Mouse (Mus musculus): ENCODE data around the gene Lat2. TPM values are rescaled to one million over a fixed set of nuclear protein-coding genes. Genes with fewer than 3 reads are reported as not detected.
"Not testable (repeated sequence)": the region's sequence is repeated elsewhere in the genome, so short reads cannot be mapped to it uniquely, and the experiment has no call there.

The Lat2 gene
- total RNA-seq (2021), result 1 to 10 TPM; 2.2 to 3.0 TPM
- long read RNA-seq, experiment 1, partial matches to known transcripts, result 0 of 3 reads
- long read RNA-seq, experiment 1, other reads (novel, unspliced or antisense), result 3 of 3 reads
- long read RNA-seq, experiment 2, partial matches to known transcripts, result 0 of 2 reads
- long read RNA-seq, experiment 2, other reads (novel, unspliced or antisense), result 0 of 2 reads

DNA sequence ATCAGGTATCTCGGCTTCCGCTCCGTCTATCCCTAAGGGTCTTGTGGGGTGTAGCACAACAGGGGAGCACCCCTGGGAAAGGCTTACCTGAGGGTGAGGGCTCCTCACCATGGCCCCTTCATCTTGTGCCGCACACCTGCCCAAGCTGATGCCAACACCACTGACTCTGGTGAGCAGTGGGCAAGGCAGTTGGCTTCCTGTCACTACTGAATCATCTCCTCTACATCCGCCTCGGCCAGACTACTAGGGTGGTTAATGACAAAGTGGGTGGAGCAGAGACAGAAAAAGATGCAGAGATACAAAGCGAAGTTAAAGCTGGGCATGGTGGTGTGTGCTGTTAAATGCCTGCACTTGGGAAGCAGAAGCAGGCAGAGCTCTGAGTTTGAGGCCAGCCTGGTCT is at the start of gene Lat2:
Gene Lat2, minus strand, starts transcription at position 224 of the 400 bp plus-strand sequence.
- peak within 1 kb of the TSS; percentile 44 for H3K27ac ChIP-seq
- TF ChIP-seq CTCF (conservative IDR thresholded peaks at IDR 0.05), result no peak
- no peak for DNase-seq (ENCODE audit: low spot score in 2 of 2)
- H3K4me3 ChIP-seq, result no peak within 1 kb of the TSS

DNA sequence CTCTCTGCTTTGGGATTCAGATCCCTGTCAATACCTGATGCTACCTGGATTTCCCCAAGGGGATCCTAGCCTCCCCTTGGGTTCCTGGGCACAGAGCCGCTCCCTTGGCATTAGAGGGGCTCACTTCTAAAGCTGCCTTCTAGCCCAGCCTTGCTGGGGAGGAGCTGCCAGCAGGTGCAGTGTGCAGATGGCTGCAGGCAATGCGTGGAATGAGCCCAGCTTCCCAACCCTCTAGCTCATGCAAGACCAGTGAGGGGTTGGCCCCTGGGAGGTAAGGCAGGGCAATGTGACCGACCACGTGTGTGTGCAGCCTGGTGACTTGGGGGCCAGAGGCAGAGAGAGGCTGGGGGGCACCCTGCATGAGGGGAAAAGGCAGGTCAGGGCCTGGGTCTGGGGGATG is 41.9 kb upstream of the Lat2 start:
- no peak for DNase-seq (ENCODE audit: low spot score in 2 of 2)
- no peak for TF ChIP-seq CTCF (conservative IDR thresholded peaks at IDR 0.05)
- H3K4me3 ChIP-seq, result no peak overlapping the region
- no peak overlapping the region for H3K27ac ChIP-seq

DNA sequence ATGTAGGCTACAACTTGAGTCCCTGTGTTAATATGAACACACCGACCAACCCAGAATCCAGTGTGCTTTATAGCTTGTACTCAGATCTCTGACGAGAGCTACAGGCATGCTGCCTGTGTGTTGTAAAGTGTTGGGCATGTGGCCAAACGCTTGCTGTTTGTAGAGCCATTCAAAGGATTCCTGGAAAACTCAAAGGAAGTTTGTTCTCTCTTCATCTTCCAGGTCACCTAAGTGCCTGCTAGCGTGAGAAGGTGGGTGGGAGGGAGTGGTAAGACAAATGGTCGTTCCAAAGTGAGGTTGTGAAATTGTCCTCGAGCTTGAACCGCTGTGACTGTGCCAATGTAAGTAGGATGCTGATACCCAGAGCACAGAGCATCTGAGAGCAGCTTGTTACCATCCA is 37.2 kb upstream of the Lat2 start:
- DNase-seq (ENCODE audit: low spot score in 2 of 2), result no peak
- no peak overlapping the region for H3K27ac ChIP-seq
- no peak for TF ChIP-seq CTCF (conservative IDR thresholded peaks at IDR 0.05)
- no peak overlapping the region for H3K4me3 ChIP-seq

DNA sequence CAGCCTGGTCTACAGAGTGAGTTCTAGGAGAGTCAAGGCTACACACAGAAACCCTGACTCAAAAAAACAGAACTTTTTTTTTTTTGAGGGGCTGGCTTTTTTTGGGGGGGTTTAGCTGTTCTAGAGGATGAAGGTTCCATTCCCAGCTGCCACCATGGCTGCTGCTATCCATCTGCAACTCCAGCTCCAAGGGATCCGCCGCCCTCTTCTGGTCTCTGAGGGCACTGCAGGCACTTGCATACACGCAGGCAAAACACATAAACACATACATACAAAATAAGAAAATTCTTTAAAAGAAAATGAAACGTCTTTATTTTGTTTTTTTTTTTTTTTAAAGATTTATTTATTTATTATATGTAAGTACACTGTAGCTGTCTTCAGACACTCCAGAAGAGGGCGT is 36.1 kb upstream of the Lat2 start:
- no peak overlapping the region for H3K4me3 ChIP-seq
- TF ChIP-seq CTCF (conservative IDR thresholded peaks at IDR 0.05), result peak; percentile 74
- H3K27ac ChIP-seq, result no peak overlapping the region
- DNase-seq (ENCODE audit: low spot score in 2 of 2), result peak in 1 of 2 experiments; percentile 49

DNA sequence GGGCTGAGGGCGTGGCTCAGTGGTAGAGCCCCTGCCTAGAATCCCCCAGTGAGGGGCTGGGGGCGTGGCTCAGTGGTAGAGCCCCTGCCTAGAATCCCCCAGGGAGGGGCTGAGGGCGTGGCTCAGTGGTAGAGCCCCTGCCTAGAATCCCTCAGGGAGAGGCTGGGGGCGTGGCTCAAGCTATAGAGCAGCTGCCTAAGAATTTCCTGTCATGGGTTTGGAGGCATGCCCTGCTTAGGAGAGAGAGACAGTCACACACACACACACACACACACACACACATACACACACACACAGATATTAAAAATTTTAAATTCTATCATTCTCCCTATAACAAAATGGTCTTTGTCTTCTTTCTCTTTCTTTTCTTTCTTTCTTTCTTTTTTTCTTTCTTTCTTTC is 34.2 kb upstream of the Lat2 start:
- H3K27ac ChIP-seq; DNase-seq (ENCODE audit: low spot score in 2 of 2); H3K4me3 ChIP-seq: not testable (repeated sequence)

DNA sequence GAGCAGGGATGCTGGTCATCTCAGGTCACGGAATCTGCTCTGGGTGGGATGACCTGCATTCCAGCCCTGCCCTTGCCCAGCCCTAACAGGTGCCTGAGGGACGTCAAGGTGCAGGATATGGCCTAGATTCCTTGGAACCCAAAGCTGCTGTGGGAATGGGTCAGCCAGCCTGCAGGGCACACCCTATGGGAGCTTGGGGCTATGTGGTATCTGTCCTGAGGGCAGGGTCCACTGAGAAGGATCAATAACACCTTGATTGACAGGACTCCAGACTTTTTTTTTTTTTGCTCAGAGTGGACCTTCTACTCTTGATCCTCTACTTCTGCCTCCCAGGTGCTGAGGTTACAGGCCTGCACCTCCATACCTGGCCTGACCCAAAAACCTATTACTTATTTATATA is 32.6 kb upstream of the Lat2 start:
- DNase-seq (ENCODE audit: low spot score in 2 of 2), result no peak
- no peak overlapping the region for H3K4me3 ChIP-seq
- TF ChIP-seq CTCF (conservative IDR thresholded peaks at IDR 0.05), result no peak
- no peak overlapping the region for H3K27ac ChIP-seq

DNA sequence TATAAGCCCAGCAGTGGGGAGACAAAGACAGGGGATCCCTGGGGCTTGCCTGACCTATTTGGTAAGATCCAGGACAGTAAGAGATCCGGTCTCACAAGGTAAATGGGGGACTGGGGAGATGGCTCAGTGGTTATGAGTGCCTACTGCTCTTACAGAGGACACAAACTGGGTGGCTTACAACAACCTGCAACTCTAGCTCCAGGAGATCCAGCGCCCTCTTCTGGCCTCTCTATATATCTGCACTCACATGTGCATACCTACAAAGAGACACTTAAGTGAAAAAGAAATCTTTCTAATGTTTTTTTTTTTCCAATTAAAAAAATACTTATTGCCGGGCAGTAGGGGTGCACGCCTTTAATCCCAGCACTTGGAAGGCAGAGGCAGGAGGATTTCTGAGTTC is 31.6 kb upstream of the Lat2 start:
- no peak overlapping the region for H3K4me3 ChIP-seq
- TF ChIP-seq CTCF (conservative IDR thresholded peaks at IDR 0.05), result peak; percentile 31
- no peak for DNase-seq (ENCODE audit: low spot score in 2 of 2)

DNA sequence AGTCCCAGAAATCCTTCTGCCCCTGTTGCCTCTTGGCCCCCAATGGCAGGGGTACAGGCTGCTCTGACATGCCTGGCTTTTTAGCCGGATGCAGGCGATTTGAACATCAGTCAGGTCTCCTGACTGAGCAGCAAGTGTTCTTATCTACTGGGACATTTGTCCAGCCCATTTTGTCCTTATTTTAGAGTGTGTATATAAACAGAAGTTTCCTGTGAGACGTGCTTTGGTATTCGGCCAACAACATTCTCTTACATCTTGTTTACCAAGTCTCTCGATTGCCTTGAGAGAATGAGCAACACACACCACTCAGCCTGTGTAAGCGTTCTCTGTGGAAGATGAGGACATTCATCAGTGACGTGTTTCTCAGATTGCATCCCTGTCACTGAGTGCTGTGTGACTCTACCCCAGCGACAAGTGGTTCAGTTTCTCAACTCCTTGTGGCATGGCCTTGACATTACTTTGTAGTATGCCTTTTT is 29.9 kb upstream of the Lat2 start:
- peak overlapping the region; percentile 65; the same call in 1 of the 2 replicates for H3K27ac ChIP-seq
- no peak overlapping the region for H3K4me3 ChIP-seq
- DNase-seq (ENCODE audit: low spot score in 2 of 2), result no peak
- no peak for TF ChIP-seq CTCF (conservative IDR thresholded peaks at IDR 0.05)

More for the DNA sequence above, 31.6 kb upstream of the Lat2 start:
- no peak overlapping the region for H3K27ac ChIP-seq

DNA sequence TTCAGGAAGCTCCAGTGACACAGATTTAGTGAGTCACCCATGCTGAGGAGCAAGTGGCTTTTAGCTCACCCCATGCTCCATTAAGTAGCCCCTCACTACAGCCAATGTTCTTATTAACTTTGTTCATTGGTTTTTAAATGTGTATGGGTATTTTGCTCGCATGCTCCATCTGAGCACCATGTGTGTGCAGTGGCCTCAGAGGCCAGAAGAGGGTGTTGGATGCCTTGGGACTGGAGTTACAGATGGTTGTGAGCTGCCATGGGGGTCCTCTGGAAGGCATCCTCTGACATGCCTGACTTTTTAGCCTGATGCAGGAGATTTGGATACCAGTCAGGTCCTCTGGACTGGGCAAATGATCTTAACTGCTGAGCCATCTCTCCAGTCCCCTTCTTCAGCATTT is 29.3 kb upstream of the Lat2 start:
- Histone ChIP-seq H3K4me3 (no peak overlapping the region), H3K27ac (peak overlapping the region; percentile 65; the same call in 1 of the 2 replicates)
- peak; percentile 27; the same call in 1 of the 2 replicates for TF ChIP-seq CTCF (conservative IDR thresholded peaks at IDR 0.05)
- DNase-seq (ENCODE audit: low spot score in 2 of 2), result no peak

DNA sequence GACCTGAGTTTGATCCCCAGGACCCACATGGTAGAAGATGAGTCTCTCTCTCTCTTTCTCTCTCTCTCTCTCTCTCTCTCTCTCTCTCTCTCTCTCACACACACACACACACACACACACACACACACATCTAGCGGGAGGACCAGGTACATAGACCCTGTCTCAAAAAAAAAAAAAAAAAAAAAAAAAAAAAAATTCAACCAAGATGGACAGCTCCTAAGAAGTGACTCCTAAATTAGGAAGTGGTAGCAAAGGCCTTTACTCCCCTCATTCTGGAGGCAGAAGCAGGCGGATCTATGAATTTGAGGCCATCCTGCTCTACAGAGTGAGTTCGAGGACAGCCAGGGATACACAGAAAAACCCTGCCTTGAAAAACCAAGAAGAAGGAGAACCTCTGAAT is 25.5 kb upstream of the Lat2 start:
- Histone ChIP-seq H3K27ac (no peak overlapping the region), H3K4me3 (no peak overlapping the region)
- TF ChIP-seq CTCF (conservative IDR thresholded peaks at IDR 0.05), result no peak
- DNase-seq (ENCODE audit: low spot score in 2 of 2), result no peak

DNA sequence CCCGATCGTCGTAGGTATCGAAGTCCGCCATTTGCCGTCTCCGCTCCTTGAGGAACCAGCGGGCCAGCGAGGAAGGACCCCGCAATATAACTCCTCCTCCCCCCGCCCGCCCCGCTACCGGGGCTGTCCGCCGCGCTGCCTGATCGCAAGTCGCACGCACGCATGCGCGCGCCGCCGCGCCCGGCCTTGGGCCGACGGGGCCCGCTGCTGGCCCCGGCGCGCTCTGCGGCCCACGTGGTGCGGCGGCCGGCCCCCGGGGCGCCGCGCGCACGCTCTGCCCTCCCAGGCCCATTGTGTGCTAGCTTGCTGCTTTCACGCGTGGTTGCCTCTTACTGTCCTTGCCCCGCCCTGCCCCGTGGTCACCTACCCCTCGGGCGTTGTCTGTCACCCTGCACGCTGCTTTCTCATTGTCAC is 24.5 kb upstream of the Lat2 start, which contains the start of gene Eif4h:
Gene Eif4h, minus strand, starts transcription at position 222 of the 414 bp plus-strand sequence.
- peak within 1 kb of the TSS; percentile 98 for H3K27ac ChIP-seq
- peak; percentile 95 to 98 for DNase-seq (ENCODE audit: low spot score in 2 of 2)
- no peak for TF ChIP-seq CTCF (conservative IDR thresholded peaks at IDR 0.05)
- H3K4me3 ChIP-seq, result peak within 1 kb of the TSS; percentile 77

DNA sequence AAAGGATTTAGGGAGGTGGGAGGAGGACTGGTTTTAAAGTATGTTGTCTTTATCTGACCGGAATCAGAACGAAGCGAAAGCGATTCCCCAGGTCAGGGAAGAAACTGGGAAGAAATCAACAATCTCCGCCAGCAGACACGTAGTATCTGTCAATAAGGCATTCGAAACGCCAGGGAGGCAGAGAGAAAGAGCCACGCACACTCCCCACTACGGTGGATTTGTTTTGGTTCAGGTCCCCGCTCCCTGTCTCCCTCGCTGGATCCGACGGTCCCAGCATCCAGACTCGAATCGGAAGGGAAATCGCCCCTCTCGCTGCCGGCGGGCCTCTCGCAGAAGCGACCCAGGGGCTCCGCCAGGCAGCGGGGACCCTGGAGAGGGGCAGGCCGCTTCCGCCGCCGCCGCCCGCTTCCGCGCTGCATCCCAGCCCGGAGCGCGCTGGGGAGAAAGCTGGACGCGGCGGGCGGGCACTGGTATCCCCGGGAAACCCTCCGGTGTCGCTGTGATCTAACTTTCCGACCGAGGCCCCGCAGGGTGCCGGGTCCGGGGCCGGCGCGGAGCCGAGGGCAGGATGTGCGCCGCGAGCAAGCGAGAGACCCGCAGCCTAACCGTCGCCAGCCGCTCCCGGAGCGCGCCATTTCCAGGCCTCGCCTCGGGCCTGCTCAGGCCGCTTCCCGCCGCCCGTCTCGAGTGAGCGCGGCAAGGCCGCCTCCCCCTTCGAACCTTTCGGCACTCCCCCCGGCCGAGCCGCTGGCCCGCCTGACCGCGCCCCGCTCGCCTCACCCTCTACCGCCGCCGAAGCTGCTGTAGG is 23.8 kb upstream of the Lat2 start:
- DNase-seq (ENCODE audit: low spot score in 2 of 2), result peak in 1 of 2 experiments; percentile 31
- peak overlapping the region; percentile 98 for H3K27ac ChIP-seq
- H3K4me3 ChIP-seq, result peak overlapping the region; percentile 77
- TF ChIP-seq CTCF (conservative IDR thresholded peaks at IDR 0.05), result peak; percentile 8; the same call in 1 of the 2 replicates

DNA sequence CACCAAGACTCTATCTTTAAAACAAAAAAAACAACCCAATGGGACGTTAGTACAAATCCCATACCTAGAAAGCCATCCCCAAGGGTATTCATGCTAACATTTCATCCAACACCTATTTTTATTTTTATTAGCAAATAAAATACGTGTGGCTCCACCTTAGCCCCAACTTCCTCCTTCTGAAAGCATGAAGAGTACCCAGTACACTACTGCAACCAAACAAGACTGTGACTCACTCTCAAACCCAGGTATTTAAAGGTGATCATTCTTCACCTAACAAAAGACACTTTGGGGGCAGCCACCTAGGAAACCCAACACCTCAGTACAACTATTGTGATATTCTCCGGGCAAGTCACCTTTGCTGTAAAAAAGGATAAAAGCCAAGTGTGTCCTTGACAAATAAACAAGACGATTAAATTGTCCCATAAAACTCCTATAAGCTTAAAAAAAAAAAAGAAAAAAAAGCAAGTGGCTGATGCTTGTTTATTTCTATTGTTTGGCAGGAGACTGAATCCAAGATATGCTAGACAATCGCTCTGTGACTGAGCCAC is 23.1 kb upstream of the Lat2 start:
- no peak for DNase-seq (ENCODE audit: low spot score in 2 of 2)
- Histone ChIP-seq H3K4me3 (peak overlapping the region; percentile 77), H3K27ac (peak overlapping the region; percentile 98)
- TF ChIP-seq CTCF (conservative IDR thresholded peaks at IDR 0.05), result no peak

Data from layer of hippocampus, adult 2 months (tissue).